Mouse (Mus musculus) common myeloid progenitor, adult 5-6 weeks (primary cell): Measurements from ENCODE around the gene Gm11639. TPM values are rescaled to one million over a fixed set of nuclear protein-coding genes. Genes with fewer than 3 reads are reported as not detected.

Experiments used
- ATAC-seq: replicated peaks from 2 replicates; pipeline ENCODE4 v1.8.0; 2016; ENCODE audit warnings: low read depth, mild to moderate bottlenecking, moderate TSS enrichment, inconsistent platforms; ENCODE audit not compliant: poor library complexity, severe bottlenecking
- total RNA-seq: library from RNA; stranded (forward); fragments of 200-1000, 187-1606 nt; gene quantifications from 2 replicates; pipeline ENCODE4 v1.2.3, GENCODE M21; 2017

The Gm11639 gene
- total RNA-seq = not detected in 2 replicates

DNA sequence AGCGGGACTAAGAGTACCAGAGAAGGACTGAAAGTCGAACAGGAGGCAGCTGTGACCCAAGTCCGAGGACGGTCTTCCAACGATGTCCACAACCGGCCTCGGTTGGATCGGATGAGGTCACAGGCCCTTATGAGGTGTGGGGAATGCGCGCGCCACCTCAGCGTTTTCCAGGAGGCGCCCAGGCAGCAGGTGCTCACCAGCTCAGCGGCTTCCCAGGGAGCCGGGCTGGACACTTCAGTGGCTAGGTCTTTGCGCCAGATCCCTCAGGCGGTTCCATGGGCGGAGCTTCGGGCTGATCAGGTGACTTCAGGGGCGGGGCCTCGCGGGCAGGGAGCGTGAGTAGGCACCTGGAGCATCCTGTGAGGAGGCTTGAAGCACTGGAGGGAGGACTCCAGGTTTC, at the start of gene Gm11639:
Gm11639 (plus strand) TSS at position 160 of the 400 bp plus-strand sequence.
- ATAC-seq = no peak

DNA sequence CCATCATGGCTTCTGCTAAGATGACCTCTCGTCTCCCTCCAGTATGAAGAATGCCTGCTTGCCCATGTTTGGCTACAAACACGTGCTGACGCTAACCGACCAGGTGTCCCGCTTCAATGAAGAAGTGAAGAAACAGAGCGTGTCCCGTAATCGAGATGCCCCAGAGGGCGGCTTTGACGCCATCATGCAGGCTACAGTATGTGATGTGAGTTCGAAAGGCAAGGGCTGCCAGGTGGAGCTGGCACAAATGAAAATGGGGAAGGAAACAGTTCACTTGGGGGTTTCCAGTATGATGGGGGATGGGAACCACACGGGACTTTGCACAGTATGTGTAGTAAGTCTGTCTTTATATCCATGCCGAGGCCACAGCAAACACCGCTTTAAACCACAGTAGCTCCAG, 48.5 kb upstream of the Gm11639 start:
- ATAC-seq = peak; percentile 78

DNA sequence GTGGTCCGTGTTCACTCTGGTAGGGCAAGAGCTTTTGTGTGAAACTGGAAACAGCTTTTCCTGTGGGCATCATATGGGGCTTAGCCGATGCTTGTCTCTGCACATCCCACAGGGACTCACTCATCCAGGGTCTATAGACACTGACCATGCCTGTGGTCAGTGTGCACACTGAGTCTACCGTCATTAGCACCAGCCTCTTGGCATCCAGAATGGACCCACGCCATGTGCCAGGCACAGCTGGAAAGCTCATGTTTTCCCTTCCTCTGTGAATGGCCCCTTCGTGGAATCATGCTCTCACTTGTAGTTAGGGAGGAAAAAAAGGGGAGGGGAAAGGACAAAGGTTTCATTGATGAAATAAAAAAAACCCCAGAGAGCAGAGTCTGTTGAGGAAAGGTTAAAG, 47.5 kb upstream of the Gm11639 start:
- no peak for ATAC-seq

DNA sequence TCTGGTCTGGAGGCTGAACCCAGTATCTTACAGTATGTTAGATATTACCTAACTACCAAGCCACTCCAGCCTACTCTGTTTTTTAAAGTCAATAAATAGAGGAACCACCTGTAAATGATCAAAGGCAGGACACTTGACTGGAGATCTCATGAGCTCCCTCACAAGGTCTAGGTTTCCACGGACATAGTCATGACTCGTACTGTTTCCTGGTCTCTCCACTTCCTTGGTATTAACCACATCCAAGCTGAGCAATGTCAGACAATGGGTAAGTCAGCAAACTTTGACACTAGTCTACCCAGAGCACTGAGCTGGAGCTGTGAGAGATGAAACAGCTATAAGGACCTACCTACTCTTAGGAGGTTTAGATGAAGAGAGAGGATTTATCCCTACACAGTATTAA, 46.6 kb upstream of the Gm11639 start:
- ATAC-seq = peak; percentile 53

DNA sequence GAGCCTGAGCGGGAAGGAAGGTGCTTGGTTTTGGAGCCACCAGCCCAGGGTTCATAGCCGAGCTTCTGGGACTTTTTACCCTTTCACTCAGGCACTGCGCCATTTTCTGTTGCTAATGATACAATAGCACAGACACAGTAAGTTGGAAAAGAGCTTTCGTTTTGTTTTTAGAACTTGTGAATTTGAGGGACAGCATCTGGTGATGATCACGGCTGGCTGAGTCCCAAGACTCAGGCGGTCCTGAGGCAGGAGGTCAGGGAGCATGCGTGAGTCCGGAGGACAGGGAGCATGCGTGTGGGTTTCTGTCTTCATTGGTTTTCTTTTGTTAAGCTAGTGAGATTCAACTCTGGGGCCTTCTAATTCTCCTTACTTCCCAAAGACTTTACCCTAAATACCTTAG, 45.9 kb upstream of the Gm11639 start:
- no peak for ATAC-seq

DNA sequence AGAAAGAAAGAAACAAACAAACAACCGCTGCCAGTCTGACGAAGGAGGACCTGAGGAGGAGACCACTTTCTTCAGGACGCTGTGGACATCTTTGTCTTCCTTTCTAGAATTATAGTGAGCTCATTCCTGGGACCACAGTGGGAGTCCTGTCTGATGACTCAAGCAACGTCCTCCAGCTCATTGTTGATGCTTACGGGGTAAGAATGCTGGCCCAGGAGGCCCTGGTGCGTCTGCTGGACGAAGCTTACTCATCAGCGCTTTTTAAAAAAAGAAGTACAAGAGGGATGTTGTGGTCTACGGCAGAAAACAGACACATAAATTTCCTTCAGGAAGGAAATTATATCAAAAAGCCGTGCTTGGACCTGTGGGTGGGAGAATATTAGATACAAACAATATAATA, 44.6 kb upstream of the Gm11639 start:
- ATAC-seq = no peak

DNA sequence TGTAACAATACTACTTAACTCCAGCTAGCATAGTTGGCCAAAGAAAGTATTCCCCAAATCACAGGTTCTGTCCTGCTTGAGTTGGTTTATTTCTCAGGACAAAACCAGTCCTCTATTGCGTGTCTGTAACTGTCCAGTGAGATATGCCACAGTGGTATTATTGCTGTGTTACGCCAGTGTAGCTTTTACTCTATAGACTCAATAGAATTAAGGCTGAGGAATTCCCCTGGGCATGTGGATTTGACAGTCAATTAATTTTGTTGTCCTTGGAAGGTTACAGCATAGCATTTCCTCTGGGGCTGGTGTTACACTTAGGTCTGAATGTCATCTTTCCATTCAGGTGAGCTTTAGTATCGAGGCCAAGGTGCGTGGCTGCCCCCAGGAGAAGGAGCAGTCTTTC, 42.3 kb upstream of the Gm11639 start:
- ATAC-seq = no peak

DNA sequence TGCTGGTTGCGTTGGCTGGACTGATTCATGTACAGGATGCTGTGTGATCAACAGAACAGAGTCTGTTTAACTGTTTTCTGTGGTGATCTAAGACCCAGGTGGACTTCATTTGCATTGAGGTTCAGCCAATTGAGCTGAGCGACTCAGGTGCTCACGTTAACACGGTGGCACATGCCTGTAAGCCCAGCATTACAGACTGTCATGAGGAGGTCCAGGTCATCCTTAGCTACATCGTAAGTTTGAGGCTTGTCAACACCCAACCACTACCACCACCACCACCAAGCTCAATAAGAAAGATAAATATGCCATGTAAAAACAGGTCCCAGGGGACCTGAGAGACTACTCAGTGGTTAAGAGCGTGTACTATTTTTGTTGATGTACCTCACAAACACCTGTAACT, 40.1 kb upstream of the Gm11639 start:
- no peak for ATAC-seq

DNA sequence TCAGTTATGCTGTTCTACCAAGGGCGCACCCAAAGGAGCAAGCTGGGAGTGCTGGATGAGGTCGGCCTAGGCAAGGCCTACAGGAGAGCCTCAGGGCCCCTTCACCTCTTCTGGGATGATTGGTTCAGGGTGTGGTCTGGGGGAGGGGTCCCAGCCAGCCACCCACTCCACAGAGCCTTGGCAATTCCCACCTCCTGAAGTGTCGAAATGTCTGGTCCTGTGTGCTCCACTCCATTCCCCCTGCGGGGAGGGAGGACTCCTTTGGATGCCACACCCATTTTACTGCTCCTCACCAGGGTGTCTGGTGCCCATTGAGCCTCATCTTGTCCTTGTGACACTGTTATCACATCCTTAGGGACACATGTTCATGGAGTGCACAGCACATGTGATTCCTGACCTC, 39.3 kb upstream of the Gm11639 start:
- no peak for ATAC-seq

DNA sequence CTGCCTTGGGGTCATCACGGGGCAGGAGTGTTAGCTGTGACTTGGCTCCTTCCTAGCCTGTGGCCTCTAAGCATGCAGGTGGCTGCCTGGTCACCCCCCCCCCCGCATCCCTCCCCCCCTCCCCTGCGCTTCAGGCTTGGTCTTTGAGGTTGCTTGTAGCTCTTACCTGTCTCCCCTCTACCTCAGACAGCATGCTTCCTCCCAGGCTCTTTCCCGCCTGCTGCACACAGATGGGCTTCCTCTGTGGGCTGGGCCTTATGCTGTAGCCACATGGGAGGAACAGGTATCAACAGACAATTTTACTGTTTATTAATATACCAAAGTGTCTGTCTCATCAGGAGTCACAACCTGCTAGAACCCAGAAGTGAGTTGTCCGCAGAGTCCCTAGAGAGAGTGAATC, 38.9 kb upstream of the Gm11639 start:
- no peak for ATAC-seq

DNA sequence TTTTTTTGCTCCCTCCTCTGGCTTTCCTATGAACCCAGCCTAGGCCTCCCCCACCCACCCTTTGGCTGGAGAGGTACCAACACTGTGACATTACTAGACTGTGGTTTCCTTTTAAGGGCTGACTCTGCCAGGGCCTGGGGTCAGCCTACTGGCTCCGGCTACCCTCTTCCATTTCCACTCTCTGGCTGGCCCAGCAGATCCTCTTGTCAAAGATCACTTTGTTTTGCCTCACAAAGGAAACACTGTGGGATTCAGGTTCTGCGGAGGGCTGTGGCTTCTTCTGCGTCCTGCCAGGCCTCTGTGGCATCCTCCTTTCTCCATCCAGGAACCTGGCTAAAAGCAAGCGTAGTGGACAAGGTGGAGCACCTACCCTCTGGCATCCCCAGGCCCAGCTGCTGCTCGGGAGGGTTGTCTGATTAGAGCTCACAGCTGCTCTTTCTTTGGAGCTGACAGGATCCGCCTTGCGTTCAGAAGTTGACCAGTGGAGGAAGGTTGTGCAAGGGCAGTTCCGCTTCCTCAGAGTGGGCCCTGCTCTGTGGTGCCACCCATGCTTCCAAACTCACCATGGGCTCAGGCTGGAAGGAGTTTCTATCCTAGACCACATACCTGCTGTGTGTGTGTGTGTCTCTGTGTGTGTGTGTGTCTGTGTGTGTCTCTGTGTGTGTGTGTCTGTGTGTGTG, 38.2 kb upstream of the Gm11639 start:
- ATAC-seq = peak; percentile 94

DNA sequence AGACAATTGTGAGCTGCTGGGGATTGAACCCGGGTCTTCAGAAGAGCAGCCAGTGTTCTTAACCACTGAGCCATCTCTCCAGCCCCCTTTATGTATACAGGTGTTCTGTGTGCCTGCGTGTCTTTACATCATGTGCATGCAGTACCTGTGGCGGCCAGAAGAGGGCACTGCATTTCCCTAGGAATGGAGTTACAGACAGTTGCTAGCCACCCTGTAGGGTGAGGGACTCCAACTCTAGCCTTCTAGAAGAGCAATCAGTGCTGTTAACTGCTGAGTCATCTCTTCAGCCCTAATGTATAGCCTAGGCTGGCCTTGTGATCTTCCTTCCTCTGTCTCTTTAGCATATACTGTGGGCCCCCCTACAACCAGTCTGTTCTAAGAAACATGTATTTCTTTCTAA, 36.9 kb upstream of the Gm11639 start:
- no peak for ATAC-seq

DNA sequence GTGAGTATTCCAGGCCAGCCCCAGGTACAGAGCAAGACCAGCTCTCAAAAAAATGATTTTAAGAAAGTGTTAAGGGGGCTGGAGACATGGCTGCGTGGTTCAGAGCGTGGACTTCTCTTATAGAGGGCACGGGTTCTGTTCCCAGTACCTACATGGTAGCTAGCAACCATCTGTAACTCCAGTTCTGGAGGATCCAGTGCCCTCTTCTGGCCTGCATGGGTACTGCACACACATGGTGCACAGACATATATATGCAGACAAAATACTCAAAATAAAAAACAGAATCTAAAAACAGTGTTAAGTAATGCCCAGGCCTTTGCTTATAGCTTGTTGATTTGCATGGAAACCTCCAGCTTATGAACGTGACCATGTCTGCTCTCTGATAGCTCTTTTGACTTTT, 24.9 kb upstream of the Gm11639 start:
- no peak for ATAC-seq

DNA sequence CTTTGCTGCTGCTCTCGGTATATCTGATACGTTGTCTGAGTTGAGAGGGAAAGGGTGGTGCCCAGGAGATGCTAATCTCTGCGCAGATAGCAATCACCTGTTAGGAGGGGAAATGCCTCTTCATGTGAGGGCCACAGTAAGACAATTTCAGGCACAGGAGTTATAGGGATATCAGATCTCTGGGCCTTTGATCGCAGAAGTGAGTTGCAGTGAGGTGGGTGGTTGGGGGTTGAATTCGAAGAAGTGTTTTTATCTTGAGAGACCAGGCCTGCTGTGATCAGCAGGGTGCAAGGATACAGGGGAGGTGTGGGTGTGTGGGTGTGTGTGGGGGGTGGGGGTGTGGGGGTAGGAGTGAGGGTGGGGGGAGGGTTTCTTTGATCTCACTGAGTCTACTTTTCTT, 24.4 kb upstream of the Gm11639 start:
- ATAC-seq = peak; percentile 41; the same call in 1 of the 2 replicates

DNA sequence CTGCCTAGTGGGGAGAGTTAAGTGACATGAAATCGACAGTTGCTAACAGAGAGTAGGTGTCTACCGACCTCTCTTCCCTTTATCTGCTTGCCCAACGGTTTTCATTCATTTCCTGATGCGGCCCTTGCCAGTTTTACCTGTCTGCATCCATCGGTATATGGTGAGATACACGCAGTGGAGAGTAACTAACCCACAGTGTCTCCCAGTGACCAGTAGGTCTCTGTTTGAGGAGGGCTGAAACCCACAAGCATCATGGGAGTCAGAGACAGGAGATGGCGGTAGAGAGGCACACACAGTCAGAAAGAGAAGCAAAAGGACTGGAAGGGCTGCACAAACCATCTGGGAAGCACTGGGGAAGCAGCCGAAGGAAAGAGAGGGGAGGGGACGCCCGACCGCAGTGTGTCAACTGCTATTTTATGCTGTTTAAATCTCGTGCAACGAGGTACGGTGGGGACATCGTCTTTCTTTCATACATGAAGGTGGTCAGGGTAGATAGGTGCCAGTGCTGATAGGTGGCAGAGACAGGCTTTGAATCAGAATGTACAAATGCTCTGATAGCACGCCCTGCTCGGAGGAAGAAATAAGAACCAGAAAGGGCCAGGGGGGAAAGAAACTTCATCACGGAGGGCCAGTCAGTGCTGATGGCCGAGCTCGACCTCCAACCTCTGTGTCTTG, 23.8 kb upstream of the Gm11639 start:
- ATAC-seq = peak; percentile 16; the same call in 1 of the 2 replicates

DNA sequence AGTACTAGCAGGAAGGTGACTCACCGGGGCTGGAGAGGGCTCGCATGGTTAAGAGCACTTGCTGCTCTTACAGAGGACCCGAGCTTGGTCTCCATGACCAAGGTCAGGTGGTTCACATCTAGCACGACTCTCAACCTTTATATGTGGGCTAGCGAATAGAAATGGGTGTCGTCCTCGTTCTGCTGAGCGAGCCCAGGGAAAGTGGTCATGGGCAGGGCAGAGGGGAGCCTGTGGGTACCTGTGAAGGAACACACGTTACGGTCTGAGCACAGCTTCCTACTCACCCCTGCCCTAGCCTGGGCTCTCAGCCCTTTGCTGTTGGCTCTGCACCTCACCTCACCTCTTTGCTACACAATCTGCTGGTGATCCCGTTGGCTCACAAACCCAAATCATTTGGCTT, 22.9 kb upstream of the Gm11639 start:
- no peak for ATAC-seq

DNA sequence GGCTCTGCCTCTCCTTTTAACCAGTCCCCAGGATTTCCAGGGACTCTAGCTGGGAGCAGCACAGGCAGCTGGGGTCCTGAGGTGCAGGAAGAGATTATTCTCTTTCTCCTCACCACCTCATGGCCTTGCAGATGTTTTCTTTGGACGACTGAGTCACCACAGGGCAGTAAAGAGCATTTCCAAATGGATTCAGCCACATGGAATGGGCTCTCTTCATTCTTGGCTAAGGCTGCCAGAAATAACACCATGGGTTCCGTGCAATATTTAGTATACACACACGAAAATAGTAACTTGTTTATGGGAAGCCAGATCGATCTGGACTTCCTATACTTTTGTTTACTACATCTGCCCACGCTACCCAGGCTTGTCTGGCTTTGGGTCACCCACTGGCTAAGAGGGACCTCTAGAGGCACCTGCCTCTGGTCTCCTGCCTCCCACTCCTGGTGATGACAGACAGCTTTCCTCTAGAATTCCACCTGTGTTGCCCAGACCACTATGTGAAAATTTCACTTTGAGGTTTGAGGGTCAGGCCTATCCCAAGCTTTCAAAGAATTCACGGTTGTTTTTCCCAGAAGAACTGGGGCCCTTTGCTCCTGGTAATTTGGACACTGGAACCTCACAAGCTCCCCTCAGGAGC, 22.1 kb upstream of the Gm11639 start:
- ATAC-seq = no peak

DNA sequence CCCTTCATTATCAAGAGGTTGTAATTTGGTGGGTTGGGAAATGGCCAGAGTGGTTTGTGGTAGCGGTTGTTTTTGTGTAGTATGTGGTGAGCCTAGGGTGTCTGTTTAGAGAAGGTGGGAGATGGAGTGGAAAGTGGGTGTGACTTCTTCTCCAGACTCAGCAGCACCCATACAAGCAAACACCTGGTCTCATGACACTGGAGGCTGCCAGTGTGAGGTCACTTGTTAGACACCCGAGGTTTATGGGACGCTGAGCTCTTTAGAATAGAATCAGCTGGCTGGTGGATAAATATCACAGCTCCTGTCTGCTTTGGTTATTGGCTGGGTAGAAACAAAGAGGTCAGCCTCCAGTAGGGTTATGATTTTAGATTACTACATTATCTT, 21.6 kb upstream of the Gm11639 start:
- peak; percentile 30; the same call in 1 of the 2 replicates for ATAC-seq

DNA sequence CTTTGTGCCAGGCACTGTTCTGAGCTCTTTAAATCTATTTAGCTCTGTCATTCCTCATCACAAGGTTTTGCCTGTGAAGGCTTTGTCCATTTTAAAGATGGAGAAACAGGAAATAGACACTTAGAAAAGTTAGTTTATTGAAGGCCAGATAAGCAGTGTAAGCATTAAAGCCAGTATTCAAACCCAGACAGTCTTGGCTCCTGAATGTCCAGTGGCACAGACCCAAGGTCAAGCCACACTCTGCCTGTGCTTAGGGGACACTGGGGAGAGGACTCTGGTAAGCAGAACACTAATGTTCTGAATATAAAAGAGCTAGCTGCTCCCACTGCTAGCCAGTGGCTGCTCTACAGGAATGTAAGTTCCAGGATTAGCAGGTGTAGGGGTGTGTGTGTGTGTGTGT, 21.1 kb upstream of the Gm11639 start:
- ATAC-seq = no peak

DNA sequence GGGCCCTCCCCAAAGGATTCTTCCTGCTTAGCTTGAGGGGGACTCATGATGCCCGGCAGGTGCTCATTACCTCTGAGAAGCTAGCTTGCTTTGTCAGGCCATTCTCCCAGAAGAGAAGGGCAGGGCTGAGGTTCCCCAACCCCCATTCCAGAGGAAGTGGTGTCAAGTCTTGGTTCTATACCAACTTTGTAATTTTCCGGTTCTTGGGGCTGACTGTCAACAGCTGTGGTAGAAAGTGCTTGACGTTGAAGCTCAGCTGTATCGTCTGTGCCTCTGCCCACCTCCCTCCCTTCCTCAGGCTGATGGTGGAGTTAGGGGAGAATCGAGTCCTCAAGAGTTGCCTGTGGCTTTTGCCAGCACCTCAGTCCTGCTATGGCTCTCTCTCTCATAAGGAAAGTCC, 18.1 kb upstream of the Gm11639 start:
- peak; percentile 73 for ATAC-seq

DNA sequence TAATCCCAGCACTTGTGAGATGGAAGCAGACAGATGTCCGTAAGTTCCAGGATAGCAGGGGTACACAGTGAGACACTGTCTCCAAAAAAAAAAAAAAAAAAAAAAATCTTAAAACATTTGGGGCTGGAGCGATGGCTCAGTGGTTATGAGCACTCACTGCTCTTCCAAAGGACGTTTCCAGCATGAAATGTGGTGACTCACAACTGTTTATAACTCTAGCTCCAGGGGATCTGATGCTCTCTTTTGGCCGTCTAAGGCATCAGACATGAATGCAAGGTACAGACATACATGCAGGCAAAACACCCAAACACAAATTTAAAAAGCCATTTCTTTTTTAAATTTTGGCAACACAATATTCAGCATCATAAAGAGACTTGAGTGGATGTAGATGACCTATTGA, 12.1 kb upstream of the Gm11639 start:
- ATAC-seq = no peak

DNA sequence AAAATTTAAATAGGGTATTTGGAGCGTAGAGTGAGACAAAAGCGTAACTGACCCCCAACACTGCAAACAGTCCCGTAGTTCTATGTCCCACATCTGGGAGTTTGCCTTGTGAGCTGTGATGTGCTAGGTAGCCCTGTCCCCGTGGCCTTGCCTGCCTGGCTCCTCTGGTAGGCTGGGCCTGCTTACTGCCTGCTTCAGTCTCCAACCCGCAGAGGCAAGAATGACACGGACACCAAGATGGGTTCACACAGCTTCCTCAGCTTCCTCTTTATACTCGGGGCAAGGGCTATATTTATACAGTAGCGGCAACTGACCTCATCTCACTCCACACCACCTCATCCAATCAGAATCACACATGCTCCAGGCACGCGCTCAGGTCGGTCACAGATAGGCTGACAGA, 10.7 kb upstream of the Gm11639 start:
- ATAC-seq = no peak
